Mouse (Mus musculus): Measurements from ENCODE around the gene Olfr786. TPM values are rescaled to one million over a fixed set of nuclear protein-coding genes. Genes with fewer than 3 reads are reported as not detected.

The Olfr786 gene
- not detected in 2 replicates for polyA plus RNA-seq (2012; rRNA removed)

DNA sequence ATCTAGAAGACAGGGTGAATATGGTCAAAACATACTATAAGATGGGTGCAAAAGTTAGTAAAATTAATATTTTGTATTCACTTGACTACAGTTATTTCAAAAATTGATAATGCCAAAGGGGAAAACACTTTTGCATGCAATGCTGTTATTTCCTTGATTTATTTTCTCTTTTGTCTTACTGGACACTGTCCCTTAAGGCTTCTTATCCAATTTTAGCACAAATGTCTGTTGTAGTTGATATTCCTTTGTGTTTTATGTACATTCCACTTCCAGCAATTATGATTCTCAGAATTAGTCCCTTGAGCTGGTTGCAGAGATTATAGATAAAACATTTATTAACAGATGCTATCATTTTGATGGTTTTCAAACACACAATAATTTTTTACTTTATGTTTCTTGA, at the start of gene Olfr786:
Gene Olfr786, plus strand, starts transcription at position 301 of the 400 bp plus-strand sequence.
- Histone ChIP-seq H3K4me1 (ENCODE audit: control insufficient read depth, insufficient read depth, low read length) (no peaks in the 10 kb centered on the region), H3K27ac (ENCODE audit: insufficient read depth, low read length) (no peak within 1 kb of the TSS), H3K27me3 (ENCODE audit: control insufficient read depth, insufficient read depth, low read length) (no peaks in the 10 kb centered on the region), H3K4me3 (replicated peaks; ENCODE audit: insufficient read depth, low read depth, low read length) (no peak within 1 kb of the TSS)
- DNase-seq = no peak
- TF ChIP-seq POLR2A (IDR thresholded peaks at IDR 0.05; ENCODE audit: borderline replicate concordance, insufficient read depth, low read length) (no peak), CTCF (IDR thresholded peaks at IDR 0.05; ENCODE audit: borderline replicate concordance, insufficient read depth, low read depth, low read length) (no peak)

GRCm38 (mm10) chr10:129383783-129384182, 43.3 kb upstream of the Olfr786 start, which contains the start of gene Olfr784:
Gene Olfr784 (plus strand): TSS chr10:129384083.
- H3K27ac ChIP-seq (ENCODE audit: insufficient read depth, low read length) = no peak within 1 kb of the TSS
- H3K4me3 ChIP-seq (replicated peaks; ENCODE audit: insufficient read depth, low read depth, low read length) = no peak within 1 kb of the TSS
- no peaks in the 10 kb centered on the region for H3K4me1 ChIP-seq (ENCODE audit: control insufficient read depth, insufficient read depth, low read length)
- DNase-seq = no peak
- TF ChIP-seq CTCF (IDR thresholded peaks at IDR 0.05; ENCODE audit: borderline replicate concordance, insufficient read depth, low read depth, low read length) (no peak), POLR2A (IDR thresholded peaks at IDR 0.05; ENCODE audit: borderline replicate concordance, insufficient read depth, low read length) (no peak)
- H3K27me3 ChIP-seq (ENCODE audit: control insufficient read depth, insufficient read depth, low read length) = no peaks in the 10 kb centered on the region

GRCm38 (mm10) chr10:129400892-129401291, 26.2 kb upstream of the Olfr786 start:
- DNase-seq = no peak
- Histone ChIP-seq H3K27me3 (ENCODE audit: control insufficient read depth, insufficient read depth, low read length) (no peaks in the 10 kb centered on the region), H3K4me3 (replicated peaks; ENCODE audit: insufficient read depth, low read depth, low read length) (no peak overlapping the region), H3K27ac (ENCODE audit: insufficient read depth, low read length) (no peak overlapping the region), H3K4me1 (ENCODE audit: control insufficient read depth, insufficient read depth, low read length) (no peaks in the 10 kb centered on the region)
- 25% methylated on average over 5 of the region's 5 CpGs for whole genome bisulfite sequencing
- TF ChIP-seq POLR2A (IDR thresholded peaks at IDR 0.05; ENCODE audit: borderline replicate concordance, insufficient read depth, low read length) (no peak), CTCF (IDR thresholded peaks at IDR 0.05; ENCODE audit: borderline replicate concordance, insufficient read depth, low read depth, low read length) (no peak)

- WGBS = 72% methylated on average over 2 of the region's 2 CpGs
- no peak for DNase-seq
- Histone ChIP-seq H3K4me1 (ENCODE audit: control insufficient read depth, insufficient read depth, low read length) (no peaks in the 10 kb centered on the region), H3K4me3 (replicated peaks; ENCODE audit: insufficient read depth, low read depth, low read length) (no peak within 1 kb of the TSS), H3K27ac (ENCODE audit: insufficient read depth, low read length) (no peak within 1 kb of the TSS), H3K27me3 (ENCODE audit: control insufficient read depth, insufficient read depth, low read length) (no peaks in the 10 kb centered on the region)
- TF ChIP-seq CTCF (IDR thresholded peaks at IDR 0.05; ENCODE audit: borderline replicate concordance, insufficient read depth, low read depth, low read length) (no peak), POLR2A (IDR thresholded peaks at IDR 0.05; ENCODE audit: borderline replicate concordance, insufficient read depth, low read length) (no peak)
Observed at GRCm38 (mm10) chr10:129405126-129405525, 22.0 kb upstream of the Olfr786 start, which contains the start of gene Olfr785. Gene Olfr785 (plus strand): TSS chr10:129405426.

DNA sequence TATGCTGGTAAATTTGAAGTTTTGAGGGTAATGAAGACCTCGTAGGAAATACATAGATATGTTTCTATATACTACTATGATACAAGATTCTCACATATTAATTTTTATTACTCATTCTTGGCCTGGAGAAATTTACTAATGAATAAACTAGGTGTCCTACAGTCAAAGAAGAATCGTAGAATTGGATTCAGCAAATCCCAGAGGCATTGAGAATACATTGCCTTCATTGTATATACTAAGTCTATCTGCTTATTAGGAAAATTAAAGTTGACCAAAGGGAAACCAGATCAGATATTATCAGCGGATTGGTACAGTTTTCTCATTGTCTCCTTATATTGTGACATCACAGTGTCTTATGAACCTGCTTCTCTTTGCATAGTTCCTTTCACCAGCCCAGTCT, 34.5 kb downstream of the Olfr786 start, which contains the start of gene Olfr787:
Gene Olfr787, plus strand, starts transcription at position 301 of the 400 bp plus-strand sequence.
- no peak for DNase-seq
- no peak within 1 kb of the TSS for H3K4me3 ChIP-seq (replicated peaks; ENCODE audit: insufficient read depth, low read depth, low read length)
- no peaks in the 10 kb centered on the region for H3K4me1 ChIP-seq (ENCODE audit: control insufficient read depth, insufficient read depth, low read length)
- 80% methylated on average over 3 of the region's 3 CpGs for WGBS
- no peak for TF ChIP-seq CTCF (IDR thresholded peaks at IDR 0.05; ENCODE audit: borderline replicate concordance, insufficient read depth, low read depth, low read length)
- no peak for TF ChIP-seq POLR2A (IDR thresholded peaks at IDR 0.05; ENCODE audit: borderline replicate concordance, insufficient read depth, low read length)
- no peak within 1 kb of the TSS for H3K27ac ChIP-seq (ENCODE audit: insufficient read depth, low read length)
- H3K27me3 ChIP-seq (ENCODE audit: control insufficient read depth, insufficient read depth, low read length) = no peaks in the 10 kb centered on the region

- no peaks in the 10 kb centered on the region for H3K4me1 ChIP-seq (ENCODE audit: control insufficient read depth, insufficient read depth, low read length)
- TF ChIP-seq CTCF (IDR thresholded peaks at IDR 0.05; ENCODE audit: borderline replicate concordance, insufficient read depth, low read depth, low read length) (no peak), POLR2A (IDR thresholded peaks at IDR 0.05; ENCODE audit: borderline replicate concordance, insufficient read depth, low read length) (no peak)
- H3K27ac ChIP-seq (ENCODE audit: insufficient read depth, low read length) = no peak within 1 kb of the TSS
- no peaks in the 10 kb centered on the region for H3K27me3 ChIP-seq (ENCODE audit: control insufficient read depth, insufficient read depth, low read length)
- H3K4me3 ChIP-seq (replicated peaks; ENCODE audit: insufficient read depth, low read depth, low read length) = no peak within 1 kb of the TSS
- no peak for DNase-seq
Observed at GRCm38 (mm10) chr10:129470698-129471097, 43.6 kb downstream of the Olfr786 start, which contains the start of gene Olfr788. Gene Olfr788 (plus strand): TSS chr10:129470998.

DNA sequence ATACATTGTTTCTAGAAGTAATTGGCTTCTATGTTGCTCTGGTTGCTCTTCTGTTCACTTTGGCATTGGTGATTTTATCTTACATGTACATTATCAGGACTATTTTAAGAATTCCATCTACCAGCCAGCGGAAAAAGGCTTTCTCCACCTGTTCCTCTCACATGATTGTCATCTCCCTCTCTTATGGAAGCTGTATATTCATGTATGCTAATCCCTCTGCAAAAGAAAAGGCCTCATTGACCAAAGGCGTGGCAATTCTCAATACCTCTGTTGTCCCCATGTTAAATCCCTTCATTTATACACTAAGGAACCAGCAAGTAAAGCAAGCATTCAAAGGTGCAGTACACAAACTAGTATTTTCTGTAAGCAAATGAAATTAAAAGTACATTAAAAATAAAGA, 46.1 kb downstream of the Olfr786 start:
- H3K4me1 ChIP-seq (ENCODE audit: control insufficient read depth, insufficient read depth, low read length) = no peaks in the 10 kb centered on the region
- TF ChIP-seq POLR2A (IDR thresholded peaks at IDR 0.05; ENCODE audit: borderline replicate concordance, insufficient read depth, low read length) (no peak), CTCF (IDR thresholded peaks at IDR 0.05; ENCODE audit: borderline replicate concordance, insufficient read depth, low read depth, low read length) (no peak)
- H3K4me3 ChIP-seq (replicated peaks; ENCODE audit: insufficient read depth, low read depth, low read length) = no peak overlapping the region
- no peaks in the 10 kb centered on the region for H3K27me3 ChIP-seq (ENCODE audit: control insufficient read depth, insufficient read depth, low read length)
- no peak overlapping the region for H3K27ac ChIP-seq (ENCODE audit: insufficient read depth, low read length)
- DNase-seq = no peak
- WGBS = 71% methylated on average over 2 of the region's 2 CpGs

DNA sequence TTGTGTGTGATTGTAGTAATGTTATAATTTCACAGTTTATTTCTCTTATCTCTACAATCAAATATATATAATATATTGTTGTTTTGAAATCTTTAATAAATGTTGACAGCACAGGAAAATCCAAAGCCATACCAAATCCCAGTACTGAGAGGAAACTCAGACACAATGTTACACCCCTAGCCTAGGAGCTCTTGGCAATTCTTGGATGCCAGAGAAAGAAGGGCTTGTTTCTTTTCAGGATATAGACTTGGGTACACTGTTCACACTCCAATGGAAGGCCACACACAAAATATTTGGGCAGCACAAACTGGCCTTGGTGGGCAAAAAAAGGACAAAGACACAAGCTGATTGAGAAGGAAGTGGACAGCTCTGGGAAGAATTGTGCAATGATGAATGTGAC, 46.6 kb downstream of the Olfr786 start:
- no peak overlapping the region for H3K4me3 ChIP-seq (replicated peaks; ENCODE audit: insufficient read depth, low read depth, low read length)
- TF ChIP-seq CTCF (IDR thresholded peaks at IDR 0.05; ENCODE audit: borderline replicate concordance, insufficient read depth, low read depth, low read length) = no peak
- TF ChIP-seq POLR2A (IDR thresholded peaks at IDR 0.05; ENCODE audit: borderline replicate concordance, insufficient read depth, low read length) = no peak
- no peak for DNase-seq
- H3K27me3 ChIP-seq (ENCODE audit: control insufficient read depth, insufficient read depth, low read length) = no peaks in the 10 kb centered on the region
- no peaks in the 10 kb centered on the region for H3K4me1 ChIP-seq (ENCODE audit: control insufficient read depth, insufficient read depth, low read length)
- H3K27ac ChIP-seq (ENCODE audit: insufficient read depth, low read length) = no peak overlapping the region
